Mouse (Mus musculus) kidney, postnatal 10 days (tissue): ENCODE measurements around the gene Rae1.

Experiments
- DNase-seq: peaks from one replicate; pipeline ENCODE4 v3.0.0; 2021; ENCODE audit warnings: mixed read lengths

The Rae1 gene

GRCm38 (mm10) chr2:172997748-172998147 is 2.2 kb upstream of the Rae1 start:
- DNase-seq, result peak; percentile 42

DNA sequence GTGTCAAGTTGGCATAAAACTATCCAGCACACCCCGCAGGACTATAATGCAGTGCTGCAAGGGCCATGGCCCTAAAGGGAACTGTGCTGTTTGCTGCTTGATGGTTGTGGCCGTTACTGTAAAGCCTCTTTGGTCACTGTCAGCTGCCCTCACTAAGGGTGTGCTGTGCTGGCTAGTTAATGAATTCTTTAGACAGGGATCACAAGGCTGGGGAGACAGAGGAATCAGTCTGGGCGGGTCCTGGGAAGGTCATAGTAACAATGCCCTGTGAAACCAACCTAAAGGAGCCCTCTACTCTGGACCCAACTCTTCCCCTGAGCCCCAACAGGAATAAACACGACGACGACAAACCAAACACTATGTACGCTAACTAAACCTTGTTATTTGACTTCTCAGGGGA is 1.4 kb upstream of the Rae1 start:
- peak; percentile 46 for DNase-seq

DNA sequence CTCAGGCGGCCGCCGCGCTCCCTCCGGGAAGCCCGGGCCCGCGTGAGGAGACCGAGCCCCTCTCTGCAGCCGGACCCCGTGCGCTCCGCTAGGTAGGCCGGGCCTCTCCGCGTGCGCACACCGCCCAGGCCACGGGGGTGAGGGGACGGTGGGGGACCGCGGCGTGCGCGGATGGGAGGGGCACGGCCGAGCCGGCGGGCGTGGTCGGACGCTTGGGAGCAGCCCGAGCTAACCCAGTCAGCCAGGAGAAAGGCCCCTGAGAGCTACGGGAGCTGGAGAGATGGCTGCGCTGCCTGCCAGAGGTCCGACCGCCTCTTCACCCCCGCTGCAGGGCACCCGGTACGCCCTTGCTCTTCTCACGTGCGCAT is 352 bp downstream of the Rae1 start:
- peak; percentile 83 for DNase-seq

- no peak for DNase-seq
Measured at GRCm38 (mm10) chr2:173000921-173001320, 1.0 kb downstream of the Rae1 start.

GRCm38 (mm10) chr2:173003737-173004136 is 3.8 kb downstream of the Rae1 start:
- no peak for DNase-seq

DNA sequence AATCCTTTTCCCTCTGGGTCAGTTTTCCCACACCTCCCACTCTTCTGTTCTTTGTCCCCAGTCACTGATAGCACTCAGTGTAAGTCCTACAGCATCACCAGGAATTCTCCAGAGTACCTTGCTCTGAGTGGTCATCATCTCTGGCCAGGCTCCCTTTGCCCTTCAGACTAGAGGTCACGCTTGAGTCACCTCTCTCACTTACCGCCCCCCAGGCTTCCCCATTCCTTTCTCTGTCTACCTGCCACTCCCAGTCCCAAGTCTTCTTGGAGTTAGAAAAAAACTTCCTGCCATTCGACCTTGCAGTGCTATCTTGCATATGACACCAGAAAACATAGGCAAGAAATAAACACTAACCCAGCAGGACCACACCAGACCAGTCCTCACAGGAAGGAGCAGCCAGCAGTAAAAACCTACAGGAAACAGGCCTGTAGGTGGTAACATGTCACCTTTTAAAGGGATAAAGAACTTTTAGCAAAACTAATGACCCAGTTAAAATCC is 10.4 kb downstream of the Rae1 start:
- DNase-seq, result no peak

- DNase-seq, result no peak
Measured at GRCm38 (mm10) chr2:173011440-173011839, 11.5 kb downstream of the Rae1 start.

GRCm38 (mm10) chr2:173014741-173015287 is 14.9 kb downstream of the Rae1 start:
- DNase-seq, result no peak

GRCm38 (mm10) chr2:173017940-173018339 is 18.0 kb downstream of the Rae1 start:
- DNase-seq, result no peak

GRCm38 (mm10) chr2:173018618-173019017 is 18.7 kb downstream of the Rae1 start:
- DNase-seq, result peak; percentile 51

DNA sequence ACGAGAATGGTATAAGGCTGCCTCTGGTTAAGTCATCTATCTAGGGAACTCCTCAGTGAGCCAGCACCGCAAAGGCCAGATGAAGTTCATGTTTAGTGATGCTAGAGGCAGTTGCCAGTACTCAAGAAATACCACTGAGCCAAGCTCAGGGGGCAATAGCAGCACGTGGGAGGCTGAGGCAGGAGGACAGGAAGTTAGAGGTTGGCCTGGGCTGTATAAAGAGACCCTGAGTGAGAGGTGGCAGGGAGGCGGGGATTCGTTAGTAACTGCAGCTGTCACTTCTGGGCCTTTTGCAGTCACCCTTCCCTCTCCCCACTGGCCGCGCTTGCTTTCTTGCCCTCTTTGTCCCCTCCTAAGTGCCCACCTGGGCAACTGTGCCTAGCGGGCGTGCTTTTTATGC is 19.4 kb downstream of the Rae1 start:
- no peak for DNase-seq

DNA sequence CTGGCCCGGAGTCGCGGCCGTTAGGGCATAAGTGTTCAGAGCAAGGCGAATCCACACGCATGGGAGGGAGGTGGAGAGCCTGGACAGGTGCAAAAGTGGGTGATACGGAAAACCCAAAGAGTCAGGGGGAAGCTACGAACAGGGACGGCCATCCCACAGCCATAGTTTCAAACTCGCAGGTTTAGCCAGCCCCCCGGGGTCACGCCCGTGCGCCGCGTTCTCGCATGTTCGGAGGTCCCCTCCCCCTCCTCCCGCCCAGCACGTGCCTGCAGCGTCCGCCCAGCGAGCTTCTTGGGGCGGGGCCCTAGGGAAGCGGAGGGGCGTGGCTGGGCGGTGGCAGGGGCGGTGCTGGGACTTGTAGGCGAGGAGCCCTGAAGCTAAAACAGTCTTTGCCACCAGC is 19.9 kb downstream of the Rae1 start:
- peak; percentile 96 for DNase-seq

GRCm38 (mm10) chr2:173020430-173020829 is 20.5 kb downstream of the Rae1 start, which contains the start of gene Rbm38:
Gene Rbm38 (plus strand): TSS chr2:173020498.
- DNase-seq, result peak; percentile 8

DNA sequence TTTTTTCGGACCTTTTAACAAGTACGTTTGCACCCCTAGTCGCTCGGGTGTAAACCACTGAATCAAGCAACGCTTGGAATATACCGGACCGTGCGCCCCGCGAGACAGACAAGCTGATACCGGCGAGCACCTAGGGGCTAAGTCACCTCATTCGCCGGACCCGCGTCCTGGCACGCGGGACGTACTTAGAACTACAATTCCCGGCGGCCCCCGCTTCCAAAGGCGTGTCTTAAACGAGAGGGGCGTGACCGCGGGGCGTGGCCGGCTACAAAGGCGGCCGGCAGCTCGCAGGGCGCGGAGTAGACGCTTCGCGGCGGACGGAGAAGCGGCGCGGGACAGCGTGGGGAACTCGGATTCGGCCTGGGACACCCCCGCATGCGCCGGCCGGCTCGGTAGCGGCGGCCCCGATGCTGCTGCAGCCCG is 21.7 kb downstream of the Rae1 start:
- peak; percentile 97 for DNase-seq

GRCm38 (mm10) chr2:173022056-173022681 is 22.3 kb downstream of the Rae1 start:
- DNase-seq, result peak; percentile 75

DNA sequence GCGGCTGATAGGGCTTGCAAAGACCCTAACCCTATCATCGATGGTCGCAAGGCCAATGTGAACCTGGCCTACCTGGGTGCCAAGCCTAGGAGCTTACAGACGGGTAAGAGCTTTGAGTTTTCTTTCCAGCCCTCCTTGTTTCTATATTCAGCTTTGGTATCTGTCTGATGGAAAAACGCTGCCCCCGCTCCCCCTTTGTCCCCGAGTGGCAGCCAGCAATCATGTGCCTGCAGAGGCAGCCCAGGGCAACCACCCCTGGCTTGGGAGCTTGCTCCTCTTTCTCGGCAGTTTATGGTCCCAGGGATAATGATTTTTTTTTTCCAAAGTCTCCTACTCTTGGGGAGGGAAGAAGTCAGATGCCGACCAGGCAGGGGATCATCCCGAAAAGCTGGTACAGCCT is 22.9 kb downstream of the Rae1 start:
- DNase-seq, result peak; percentile 20

DNA sequence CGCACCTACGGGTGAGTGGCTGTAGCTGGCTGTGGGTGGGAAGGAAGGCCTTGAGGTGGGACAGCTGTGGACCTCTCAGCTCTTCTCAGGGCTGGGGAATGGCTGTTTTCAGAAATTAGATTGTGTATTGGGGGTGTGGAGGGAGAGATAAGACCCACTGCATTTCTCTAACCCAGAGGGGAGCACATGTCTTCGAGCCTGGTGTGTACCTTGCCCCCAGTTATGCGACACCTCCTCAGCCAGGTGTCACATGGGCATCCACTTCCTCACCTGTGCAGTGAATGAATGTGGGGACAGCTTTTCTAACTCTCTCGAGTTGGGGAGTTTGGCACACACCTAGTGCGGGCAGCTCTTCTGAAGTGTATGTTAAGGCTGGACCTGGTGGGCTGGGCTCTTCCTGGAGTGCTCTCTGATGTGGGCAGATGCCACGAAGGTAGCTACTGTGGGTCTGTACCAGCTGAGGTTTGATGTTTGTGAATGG is 23.5 kb downstream of the Rae1 start:
- no peak for DNase-seq

- DNase-seq, result peak; percentile 8
Measured at GRCm38 (mm10) chr2:173023966-173024365, 24.0 kb downstream of the Rae1 start.

DNA sequence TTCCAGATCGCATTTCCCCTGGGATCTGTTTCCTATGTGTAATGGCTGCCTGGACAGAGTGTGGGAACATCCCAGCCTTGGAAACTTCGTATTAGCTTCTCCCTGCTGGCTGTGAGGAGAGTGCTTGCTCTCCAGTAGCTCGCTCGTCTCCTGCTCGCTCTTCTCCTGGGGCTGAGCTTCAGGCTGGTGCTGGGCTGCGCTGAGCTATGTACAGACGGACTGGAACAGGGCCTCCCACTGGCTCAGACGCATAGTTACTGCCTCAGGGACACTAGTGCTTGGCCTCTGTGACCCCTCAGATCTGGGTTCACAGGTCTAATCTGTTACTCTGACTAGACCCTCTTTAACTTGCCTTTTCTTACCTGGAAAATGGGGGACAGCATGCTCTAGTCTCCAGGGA is 24.5 kb downstream of the Rae1 start:
- peak; percentile 8 for DNase-seq

- DNase-seq, result peak; percentile 31
Measured at GRCm38 (mm10) chr2:173024938-173025337, 25.0 kb downstream of the Rae1 start.

GRCm38 (mm10) chr2:173026286-173026685 is 26.4 kb downstream of the Rae1 start:
- DNase-seq, result peak; percentile 7

DNA sequence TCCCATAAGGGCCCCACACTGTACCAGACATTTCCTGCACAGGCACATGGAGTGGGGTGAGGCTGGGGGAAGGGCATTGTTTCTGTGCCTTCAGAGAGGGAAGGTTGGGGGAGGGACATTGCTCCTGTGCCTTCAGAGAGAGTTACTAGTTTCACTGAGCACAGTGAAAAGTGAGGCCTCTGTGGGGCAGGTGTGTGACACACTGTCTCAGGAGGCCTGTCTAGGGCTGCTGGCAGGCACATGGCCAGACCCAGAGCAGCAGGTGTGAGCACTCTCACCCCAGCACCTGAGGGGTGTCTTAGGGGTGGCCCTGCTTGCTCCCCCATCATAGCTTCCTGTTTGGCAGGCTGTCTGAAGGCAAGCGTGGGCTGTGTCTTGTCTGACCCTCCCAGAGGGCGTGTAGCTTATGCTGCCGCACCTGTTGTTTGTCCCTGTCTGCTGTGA is 26.8 kb downstream of the Rae1 start:
- DNase-seq, result peak; percentile 12

DNA sequence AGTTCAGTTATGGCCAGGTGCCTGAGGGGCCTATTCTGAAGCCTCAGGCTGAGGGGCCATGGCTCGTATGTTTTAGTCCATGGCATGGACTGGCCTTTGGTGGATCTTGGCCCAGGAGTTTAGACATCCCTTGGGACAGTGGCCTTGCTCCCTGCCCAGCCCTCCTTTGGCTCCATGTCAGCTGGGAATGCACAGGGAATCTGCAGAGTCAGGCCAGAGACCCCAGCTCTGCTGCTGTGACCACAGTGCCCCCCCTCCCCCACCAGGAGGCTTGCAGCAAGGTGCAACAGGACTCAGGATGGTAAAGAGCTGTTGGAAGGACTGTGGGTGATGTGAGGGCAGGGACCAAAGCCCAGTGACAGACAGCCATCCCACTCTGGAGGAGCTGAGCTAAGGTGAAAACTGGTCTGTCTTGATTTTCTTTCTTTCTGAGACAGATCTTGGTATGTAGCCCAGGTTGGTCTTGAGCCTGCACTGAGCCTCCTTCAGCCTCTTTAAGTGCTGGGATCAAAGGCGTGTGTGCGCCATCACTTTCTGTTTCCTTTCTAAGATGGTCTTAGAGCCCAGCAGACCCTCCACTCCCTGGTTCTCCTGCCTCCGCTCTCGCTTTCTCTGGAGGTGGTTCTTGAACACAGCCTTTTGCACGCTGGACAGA is 27.4 kb downstream of the Rae1 start:
- DNase-seq, result peak; percentile 33
